Mouse (Mus musculus) liver, adult 2 months (tissue): ENCODE data around the gene Ralbp1.

ENCODE experiments used
- CTCF ChIP-seq: fragments of 200-500 bp; IDR thresholded peaks from 2 replicates; pipeline ENCODE4 v1.5.1; 2011; ENCODE audit warnings: low read depth, low read length, control low read depth
- POLR2A ChIP-seq: fragments of 200-500 bp; IDR thresholded peaks from 2 replicates; pipeline ENCODE4 v1.6.1; 2011; ENCODE audit warnings: low read length, control low read depth; ENCODE audit not compliant: insufficient read depth; ENCODE audit errors: extremely low read depth

GRCm38 (mm10) chr17:65908270-65908669 is 22.7 kb upstream of the Ralbp1 start:
- TF ChIP-seq CTCF (no peak), POLR2A (no peak)
